ENCODE assay signal across 8 mouse cellular contexts in the genomic region with DNA sequence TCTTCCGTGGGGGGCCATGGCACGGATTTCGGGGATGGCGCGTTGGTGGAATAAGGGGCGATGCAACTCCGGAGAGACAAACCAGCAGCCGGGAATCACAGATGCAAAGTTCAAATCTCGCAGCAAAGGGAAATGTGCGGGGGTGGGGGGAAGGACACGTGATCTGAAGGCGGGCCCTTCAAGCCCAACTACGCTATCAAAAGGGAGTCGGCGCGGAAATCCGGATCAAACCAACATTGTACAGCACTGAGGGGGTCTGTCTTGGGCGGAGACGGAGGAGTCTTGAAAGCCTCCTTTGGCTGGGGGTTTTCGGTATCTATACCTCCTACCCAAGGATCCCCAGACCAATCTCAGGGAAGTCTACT. TPM values are rescaled to one million over a fixed set of nuclear protein-coding genes. Genes with fewer than 3 reads are reported as not detected.
DNase-seq lines count a peak whose midpoint lies in the region; ATAC-seq and TF ChIP-seq lines count a peak whose summit lies in the region.

Gene Selenoh (minus strand): TSS at position 202 of the 365 bp plus-strand sequence.

- ATAC-seq in forebrain, embryonic 13.5 days = peak; percentile 98
- peak; percentile 94 for ATAC-seq in liver, postnatal 0 days
- ATAC-seq in neural tube, embryonic 14.5 days (ENCODE audit: low read depth) = peak; percentile 98

- peak within 1 kb of the TSS; percentile 92 for H3K27ac ChIP-seq in forebrain, embryonic 13.5 days
- peak within 1 kb of the TSS; percentile 74 for H3K27ac ChIP-seq in liver, postnatal 0 days (ENCODE audit: low read depth)
- peak within 1 kb of the TSS; percentile 90 for H3K27ac ChIP-seq in neural tube, embryonic 14.5 days (ENCODE audit: low read depth, low read length)

- under 1% methylated on average over 20 of the region's 20 CpGs for WGBS in forebrain, embryonic 13.5 days
- under 1% methylated on average over 20 of the region's 20 CpGs for WGBS in large intestine, adult 2 months
- under 1% methylated on average over 20 of the region's 20 CpGs for WGBS in liver, postnatal 0 days (ENCODE audit: insufficient replicate concordance)
- WGBS in neural tube, embryonic 14.5 days = under 1% methylated on average over 20 of the region's 20 CpGs

- no peak for TF ChIP-seq CTCF in E14TG2a.4 (conservative IDR thresholded peaks at IDR 0.05; ENCODE audit: low read length)
- TF ChIP-seq CTCF in liver, postnatal 0 days (IDR thresholded peaks at IDR 0.05; ENCODE audit: low read depth) = no peak

- H3K27me3 ChIP-seq in E14TG2a.4 (ENCODE audit: insufficient read depth, low read length) = no peaks in the 10 kb centered on the region
- no peaks in the 10 kb centered on the region for H3K27me3 ChIP-seq in forebrain, embryonic 13.5 days
- no peaks in the 10 kb centered on the region for H3K27me3 ChIP-seq in liver, postnatal 0 days (ENCODE audit: insufficient read depth, low read length)
- H3K27me3 ChIP-seq in neural tube, embryonic 14.5 days (ENCODE audit: control insufficient read depth, insufficient read depth, low read length) = no peaks in the 10 kb centered on the region

- intact Hi-C loops in heart, postnatal 10 days (cut with DNase I) = no loop called here

- H3K4me2 ChIP-seq in forebrain, embryonic 13.5 days = peak within 1 kb of the TSS; percentile 71
- peak within 1 kb of the TSS; percentile 88 for H3K4me2 ChIP-seq in liver, postnatal 0 days (ENCODE audit: low read depth, low read length)
- peak within 1 kb of the TSS; percentile 70 for H3K4me2 ChIP-seq in neural tube, embryonic 14.5 days (ENCODE audit: low read depth, low read length)

- peak within 1 kb of the TSS; percentile 97 for H3K4me3 ChIP-seq in E14TG2a.4 (replicated peaks; ENCODE audit: low read length)
- peak within 1 kb of the TSS; percentile 88 for H3K4me3 ChIP-seq in forebrain, embryonic 13.5 days
- H3K4me3 ChIP-seq in liver, postnatal 0 days (ENCODE audit: low read depth, low read length) = peak within 1 kb of the TSS; percentile 77
- peak within 1 kb of the TSS; percentile 88 for H3K4me3 ChIP-seq in neural tube, embryonic 14.5 days (ENCODE audit: low read depth, low read length)

- H3K9me3 ChIP-seq in E14TG2a.4 (ENCODE audit: low read length) = no peaks in the 10 kb centered on the region
- H3K9me3 ChIP-seq in forebrain, embryonic 13.5 days (replicated peaks) = no peaks in the 10 kb centered on the region
- H3K9me3 ChIP-seq in liver, postnatal 0 days (ENCODE audit: low read length) = no peaks in the 10 kb centered on the region
- H3K9me3 ChIP-seq in neural tube, embryonic 14.5 days (ENCODE audit: control insufficient read depth, low read length) = no peaks in the 10 kb centered on the region

- peaks cover 53% of the 10 kb centered on the region for H3K4me1 ChIP-seq in E14TG2a.4 (replicated peaks; ENCODE audit: low read depth, low read length)
- H3K4me1 ChIP-seq in forebrain, embryonic 13.5 days = peaks cover 13% of the 10 kb centered on the region
- H3K4me1 ChIP-seq in liver, postnatal 0 days (ENCODE audit: insufficient read depth) = peaks cover 12% of the 10 kb centered on the region
- H3K4me1 ChIP-seq in neural tube, embryonic 14.5 days (ENCODE audit: control insufficient read depth, insufficient read depth, low read length) = peaks cover 9% of the 10 kb centered on the region; the same call in 1 of the 2 replicates

- peaks cover 62% of the 10 kb centered on the region for H3K36me3 ChIP-seq in E14TG2a.4 (ENCODE audit: insufficient read depth, low read length)
- peaks cover 50% of the 10 kb centered on the region for H3K36me3 ChIP-seq in forebrain, embryonic 13.5 days (ENCODE audit: poor library complexity, severe bottlenecking)
- H3K36me3 ChIP-seq in liver, postnatal 0 days (replicated peaks; ENCODE audit: insufficient read depth, low read length) = peaks cover 24% of the 10 kb centered on the region
- H3K36me3 ChIP-seq in neural tube, embryonic 14.5 days (ENCODE audit: control insufficient read depth, insufficient read depth, low read length) = peaks cover 21% of the 10 kb centered on the region; the same call in 1 of the 2 replicates

- peak; percentile 60; the same call in 1 of the 2 replicates for TF ChIP-seq EP300 in liver, postnatal 0 days (IDR thresholded peaks at IDR 0.05; ENCODE audit: low read depth)

- peak within 1 kb of the TSS; percentile 89 for H3K9ac ChIP-seq in forebrain, embryonic 13.5 days
- H3K9ac ChIP-seq in liver, postnatal 0 days (replicated peaks) = peak within 1 kb of the TSS; percentile 76
- H3K9ac ChIP-seq in neural tube, embryonic 14.5 days (replicated peaks; ENCODE audit: low read depth, low read length) = peak within 1 kb of the TSS; percentile 81

- peak; percentile 89 for DNase-seq in c-Kit-positive CD71-positive TER-119-positive erythroid progenitor cells, embryonic 14.5 days (ENCODE audit: low spot score)
- peak; percentile 87 to 89 for DNase-seq in heart, postnatal 10 days
- DNase-seq in large intestine, adult 2 months (ENCODE audit: low read depth, low spot score) = peak; percentile 55
- DNase-seq in liver, postnatal 0 days = peak; percentile 87
- peak; percentile 88 for DNase-seq in testis, postnatal 10 days (ENCODE audit: low spot score)

RNA-seq across cellular contexts. Expression of gene Selenoh, which starts in this region (rescaled TPM):
- polyA plus RNA-seq in forebrain, embryonic 13.5 days (2015; fragmentation: Nextera tagmentation; extraction: Ambion mirVana) = 418 and 438 TPM in 2 replicates
- total RNA-seq in heart, postnatal 10 days (2021) = 10 to 100 TPM; 59.9 to 60.8 TPM
- polyA plus RNA-seq in large intestine, adult 2 months (2012; rRNA removed) = 47.3 and 56.9 TPM in 2 replicates
- polyA plus RNA-seq in liver, postnatal 0 days (2015; fragmentation: Nextera tagmentation; extraction: Ambion mirVana) = 53.6 and 57.6 TPM in 2 replicates
- polyA plus RNA-seq in neural tube, embryonic 14.5 days (2014; fragmentation: Nextera tagmentation; extraction: Ambion mirVana) = 163 and 181 TPM in 2 replicates

Comparison
In these comparisons a context has a peak if more than half of its experiments do, and no peak if none do; other contexts are left out.
1. Peak in every context shown above with its lines: DNase-seq, ATAC-seq, H3K4me3 ChIP-seq and H3K27ac ChIP-seq.